Mouse (Mus musculus) skeletal muscle tissue, postnatal 0 days (tissue): ENCODE data around the gene Leo1. TPM values are rescaled to one million over a fixed set of nuclear protein-coding genes. Genes with fewer than 3 reads are reported as not detected.

ENCODE experiments used
- polyA plus RNA-seq: library from polyadenylated mRNA; unstranded; fragments of >200 nt; fragmentation: Nextera tagmentation; extraction: Ambion mirVana; gene quantifications from 2 replicates; pipeline ENCODE4 v1.2.1, GENCODE M21; 2015

The Leo1 gene
- 26.2 and 27.1 TPM in 2 replicates for polyA plus RNA-seq

DNA sequence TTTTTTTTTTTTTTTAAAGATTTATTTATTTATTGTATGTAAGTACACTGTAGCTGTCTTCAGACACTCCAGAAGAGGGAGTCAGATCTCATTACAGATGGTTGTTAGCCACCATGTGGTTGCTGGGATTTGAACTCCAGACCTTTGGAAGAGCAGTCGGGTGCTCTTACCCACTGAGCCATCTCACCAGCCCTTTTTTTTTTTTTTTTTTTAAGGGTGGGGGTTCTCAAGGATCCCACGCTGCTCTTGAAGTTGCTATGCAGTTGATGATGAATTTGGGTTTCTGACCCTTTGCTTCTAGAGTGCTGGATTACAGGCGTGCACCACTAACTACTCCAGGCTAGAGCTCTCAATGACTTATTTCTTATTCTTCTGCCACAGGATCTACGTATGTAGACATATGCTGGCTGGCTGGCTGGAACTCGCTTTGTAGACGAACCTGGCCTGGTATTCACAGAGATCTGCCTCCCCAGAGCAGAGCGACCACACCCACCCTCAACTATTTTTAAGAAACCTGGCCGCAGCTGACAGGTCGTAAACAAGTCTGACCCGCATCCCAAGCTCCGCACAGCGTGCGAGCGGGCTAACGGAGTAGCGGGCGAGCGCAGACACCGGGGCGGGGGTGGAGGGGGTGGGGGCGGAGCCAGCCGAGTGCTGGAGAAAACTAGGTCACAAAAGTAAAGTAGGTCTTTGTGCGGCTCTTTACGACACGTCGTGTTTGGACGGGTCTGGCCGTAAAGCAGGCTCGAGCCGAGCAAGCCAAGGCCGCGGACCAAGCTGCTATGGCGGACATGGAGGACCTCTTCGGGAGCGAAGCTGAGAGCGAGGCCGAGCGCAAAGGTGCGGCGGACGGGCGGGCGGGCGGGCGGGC is at the start of gene Leo1:
Gene Leo1, plus strand, starts transcription at position 729 of the 871 bp plus-strand sequence.

GRCm38 (mm10) chr9:75409852-75410378 is 31.4 kb upstream of the Leo1 start, which contains the start of gene Mapk6:
Gene Mapk6, minus strand, starts transcription at chr9:75410005.

Other genes starting within 250 kb of the Leo1 start
- 1.4 and 2.2 TPM in 2 replicates for gene Myo5c, start 209.5 kb upstream of the Leo1 start, polyA plus RNA-seq
- 18.6 and 24.2 TPM in 2 replicates for gene Gnb5, start 135.2 kb upstream of the Leo1 start, polyA plus RNA-seq
- 0.15 and 1.1 TPM in 2 replicates for gene Bcl2l10, start 93.8 kb upstream of the Leo1 start, polyA plus RNA-seq
- gene Mapk6, start 31.5 kb upstream of the Leo1 start, polyA plus RNA-seq = 31.5 and 42.6 TPM in 2 replicates
- gene Tmod3, start 118.1 kb downstream of the Leo1 start, polyA plus RNA-seq = 35.3 and 50.9 TPM in 2 replicates
- 23.2 and 32.8 TPM in 2 replicates for gene Tmod2, start 169.8 kb downstream of the Leo1 start, polyA plus RNA-seq
- gene Lysmd2, start 184.2 kb downstream of the Leo1 start, polyA plus RNA-seq = 39.1 and 39.2 TPM in 2 replicates
- 1.2 and 1.6 TPM in 2 replicates for gene Scg3, start 242.5 kb downstream of the Leo1 start, polyA plus RNA-seq